In the genomic region with DNA sequence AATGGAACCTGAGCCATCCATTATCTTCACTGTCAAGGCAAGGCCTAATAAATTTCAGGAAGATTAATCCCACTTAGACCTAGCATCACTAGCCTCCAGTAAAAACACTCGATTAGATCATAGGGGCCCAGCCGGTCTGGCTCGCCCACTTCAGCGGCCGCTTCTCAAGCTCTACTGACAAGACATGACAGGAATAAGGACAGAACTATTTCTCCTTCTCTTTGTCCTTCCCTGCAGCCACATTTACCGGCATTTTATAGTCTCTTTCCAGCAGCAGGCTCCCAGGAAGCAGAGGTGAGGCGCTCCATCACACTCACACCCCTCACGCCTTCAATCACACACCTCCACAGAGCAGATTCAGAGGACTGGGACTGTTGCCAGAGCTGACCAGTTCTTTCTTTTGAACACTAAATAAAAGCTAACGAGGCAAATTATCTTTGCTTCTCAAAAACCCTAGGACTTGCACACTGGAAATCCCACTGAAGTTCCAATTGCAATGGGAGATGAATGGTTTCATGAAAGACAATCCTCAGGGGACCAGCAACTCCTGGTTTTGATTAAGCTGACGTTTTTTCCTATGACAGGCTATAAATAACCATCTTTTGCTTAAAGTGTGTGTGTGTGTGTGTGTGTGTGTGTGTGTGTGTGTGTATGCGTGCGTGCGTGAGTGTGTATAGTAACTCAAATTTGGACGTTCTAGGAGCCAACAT, we compare ENCODE assay signal across 8 mouse cellular contexts.
DNase-seq lines count a peak whose midpoint lies in the region; ATAC-seq and TF ChIP-seq lines count a peak whose summit lies in the region.

No protein-coding gene starts in this region.

- H3K4me1 ChIP-seq in kidney, adult 2 months (ENCODE audit: control insufficient read depth, insufficient read depth, low read length) = no peaks in the 10 kb centered on the region
- peaks cover 8% of the 10 kb centered on the region for H3K4me1 ChIP-seq in embryonic facial prominence, embryonic 11.5 days (ENCODE audit: control insufficient read depth, insufficient read depth, low read length)
- peaks cover 28% of the 10 kb centered on the region for H3K4me1 ChIP-seq in hindbrain, embryonic 10.5 days (replicated peaks)
- peaks cover 28% of the 10 kb centered on the region for H3K4me1 ChIP-seq in midbrain, embryonic 16.5 days (ENCODE audit: control insufficient read depth, insufficient read depth, low read length)
- 0 out of 2 replicates have a peak, but pooled peaks cover 2% of the 10 kb centered on the region for H3K4me1 ChIP-seq in liver, postnatal 0 days (ENCODE audit: insufficient read depth)

- no peaks in the 10 kb centered on the region for H3K36me3 ChIP-seq in kidney, adult 2 months (ENCODE audit: control insufficient read depth, insufficient read depth, low read length)
- H3K36me3 ChIP-seq in embryonic facial prominence, embryonic 11.5 days (replicated peaks; ENCODE audit: control insufficient read depth, insufficient read depth, low read depth, low read length) = no peaks in the 10 kb centered on the region
- peaks cover 21% of the 10 kb centered on the region for H3K36me3 ChIP-seq in hindbrain, embryonic 10.5 days
- H3K36me3 ChIP-seq in midbrain, embryonic 16.5 days (ENCODE audit: control insufficient read depth, insufficient read depth, low read length) = no peaks in the 10 kb centered on the region
- H3K36me3 ChIP-seq in liver, postnatal 0 days (replicated peaks; ENCODE audit: insufficient read depth, low read length) = no peaks in the 10 kb centered on the region

- DNase-seq in kidney, adult 2 months = peak; percentile 14
- DNase-seq in kidney, adult 18-20 months = no peak
- peak; percentile 77 for DNase-seq in embryonic facial prominence, embryonic 11.5 days (ENCODE audit: low spot score)
- no peak for DNase-seq in hindbrain, embryonic 10.5 days (ENCODE audit: low spot score)
- DNase-seq in urinary bladder, adult 2 months (ENCODE audit: low spot score) = no peak
- DNase-seq in liver, postnatal 0 days = no peak
- DNase-seq in adrenal gland, adult 18-20 months (ENCODE audit: low spot score in 2 of 2) = no peak

- H3K27ac ChIP-seq in kidney, adult 2 months (ENCODE audit: insufficient read depth, low read depth, low read length) = no peak overlapping the region
- H3K27ac ChIP-seq in embryonic facial prominence, embryonic 11.5 days (replicated peaks; ENCODE audit: low read depth, low read length) = no peak overlapping the region
- H3K27ac ChIP-seq in hindbrain, embryonic 10.5 days = peak overlapping the region; percentile 64; the same call in 1 of the 2 replicates
- H3K27ac ChIP-seq in midbrain, embryonic 16.5 days (ENCODE audit: low read length) = peak overlapping the region; percentile 70
- no peak overlapping the region for H3K27ac ChIP-seq in liver, postnatal 0 days (ENCODE audit: low read depth)

- no peak overlapping the region for H3K4me3 ChIP-seq in kidney, adult 2 months (ENCODE audit: insufficient read depth, low read depth, low read length)
- H3K4me3 ChIP-seq in embryonic facial prominence, embryonic 11.5 days (ENCODE audit: low read depth, low read length) = no peak overlapping the region
- H3K4me3 ChIP-seq in hindbrain, embryonic 10.5 days = no peak overlapping the region
- no peak overlapping the region for H3K4me3 ChIP-seq in midbrain, embryonic 16.5 days (ENCODE audit: low read depth, low read length)
- no peak overlapping the region for H3K4me3 ChIP-seq in liver, postnatal 0 days (ENCODE audit: low read depth, low read length)

- 0 out of 2 replicates have a peak, but pooled peaks have one; percentile 35 for ATAC-seq in embryonic facial prominence, embryonic 11.5 days (replicated peaks; ENCODE audit: insufficient number of reproducible peaks, low FRiP score, low TSS enrichment, low read depth)
- ATAC-seq in midbrain, embryonic 16.5 days = peak; percentile 31; the same call in 1 of the 2 replicates
- ATAC-seq in liver, postnatal 0 days = no peak

- H3K4me2 ChIP-seq in embryonic facial prominence, embryonic 11.5 days (ENCODE audit: low read depth, low read length) = no peak overlapping the region
- H3K4me2 ChIP-seq in midbrain, embryonic 16.5 days (ENCODE audit: low read length) = peak overlapping the region; percentile 24; the same call in 1 of the 2 replicates
- H3K4me2 ChIP-seq in liver, postnatal 0 days (ENCODE audit: low read depth, low read length) = no peak overlapping the region

- no peak for TF ChIP-seq EP300 in liver, postnatal 0 days (IDR thresholded peaks at IDR 0.05; ENCODE audit: low read depth)

- 66% methylated on average over 14 of the region's 14 CpGs for WGBS in kidney, adult 2 months
- WGBS in embryonic facial prominence, embryonic 11.5 days = 45% methylated on average over 14 of the region's 14 CpGs
- 72% methylated on average over 14 of the region's 14 CpGs for WGBS in hindbrain, embryonic 10.5 days
- WGBS in midbrain, embryonic 16.5 days = 30% methylated on average over 14 of the region's 14 CpGs
- 78% methylated on average over 14 of the region's 14 CpGs for WGBS in liver, postnatal 0 days (ENCODE audit: insufficient replicate concordance)

- no peaks in the 10 kb centered on the region for H3K27me3 ChIP-seq in kidney, adult 2 months (replicated peaks; ENCODE audit: control insufficient read depth, insufficient read depth, low read length)
- H3K27me3 ChIP-seq in embryonic facial prominence, embryonic 11.5 days (ENCODE audit: control insufficient read depth, insufficient read depth, low read length) = no peaks in the 10 kb centered on the region
- H3K27me3 ChIP-seq in hindbrain, embryonic 10.5 days (ENCODE audit: insufficient read depth, poor library complexity, severe bottlenecking) = no peaks in the 10 kb centered on the region
- H3K27me3 ChIP-seq in midbrain, embryonic 16.5 days (ENCODE audit: control insufficient read depth, insufficient read depth, low read depth, low read length) = no peaks in the 10 kb centered on the region
- no peaks in the 10 kb centered on the region for H3K27me3 ChIP-seq in liver, postnatal 0 days (ENCODE audit: insufficient read depth, low read length)

- no peaks in the 10 kb centered on the region for H3K9me3 ChIP-seq in embryonic facial prominence, embryonic 11.5 days (replicated peaks; ENCODE audit: control insufficient read depth, low read length)
- H3K9me3 ChIP-seq in hindbrain, embryonic 10.5 days = peaks cover 4% of the 10 kb centered on the region; the same call in 1 of the 2 replicates
- no peaks in the 10 kb centered on the region for H3K9me3 ChIP-seq in midbrain, embryonic 16.5 days (replicated peaks; ENCODE audit: control insufficient read depth, low read length, poor library complexity, severe bottlenecking)
- H3K9me3 ChIP-seq in liver, postnatal 0 days (ENCODE audit: low read length) = no peaks in the 10 kb centered on the region

- TF ChIP-seq CTCF in kidney, adult 2 months (conservative IDR thresholded peaks at IDR 0.05; ENCODE audit: insufficient read depth, insufficient read length, low read depth, low read length) = no peak
- no peak for TF ChIP-seq CTCF in liver, postnatal 0 days (IDR thresholded peaks at IDR 0.05; ENCODE audit: low read depth)

- no peak overlapping the region for H3K9ac ChIP-seq in embryonic facial prominence, embryonic 11.5 days (replicated peaks; ENCODE audit: low read length)
- H3K9ac ChIP-seq in midbrain, embryonic 16.5 days (ENCODE audit: low read depth, low read length) = peak overlapping the region; percentile 36
- no peak overlapping the region for H3K9ac ChIP-seq in liver, postnatal 0 days (replicated peaks)

- TF ChIP-seq POLR2A in kidney, adult 2 months (IDR thresholded peaks at IDR 0.05; ENCODE audit: low read depth, low read length) = no peak

Comparison
In these comparisons a context has a peak if more than half of its experiments do, and no peak if none do; other contexts are left out.
1. DNase-seq: peak in kidney, adult 2 months (single experiment) and embryonic facial prominence, embryonic 11.5 days (single experiment); none in kidney, adult 18-20 months (single experiment), hindbrain, embryonic 10.5 days (single experiment), urinary bladder, adult 2 months (single experiment), liver, postnatal 0 days (single experiment) and adrenal gland, adult 18-20 months (0 of 2).
2. H3K27ac ChIP-seq: peak in hindbrain, embryonic 10.5 days (single experiment) and midbrain, embryonic 16.5 days (single experiment); none in kidney, adult 2 months (single experiment), embryonic facial prominence, embryonic 11.5 days (single experiment) and liver, postnatal 0 days (single experiment).